Mouse (Mus musculus): ENCODE measurements around the gene Inca1. TPM values are rescaled to one million over a fixed set of nuclear protein-coding genes. Genes with fewer than 3 reads are reported as not detected.

Gene Inca1
- total and polyA plus RNA-seq, 2 experiments from 2014 or later, result 0.94 to 2.3 TPM

- Histone ChIP-seq H3K4me2 (ENCODE audit: low read depth, low read length) (peak overlapping the region; percentile 88), H3K27me3 (ENCODE audit: insufficient read depth, low read length) (no peaks in the 10 kb centered on the region), H3K4me3 (ENCODE audit: low read length) (peak overlapping the region; percentile 58), H3K27ac (peak overlapping the region; percentile 98), H3K36me3 (ENCODE audit: insufficient read depth, low read length) (peaks cover 26% of the 10 kb centered on the region), H3K9ac (replicated peaks; ENCODE audit: low read length) (peak overlapping the region; percentile 56), H3K9me3 (ENCODE audit: low read length) (no peaks in the 10 kb centered on the region), H3K4me1 (ENCODE audit: insufficient read depth, low read length) (peaks cover 4% of the 10 kb centered on the region; the same call in 1 of the 2 replicates)
- ATAC-seq, result no peak
- 79% methylated on average over 14 of the region's 14 CpGs for WGBS
- DNase-seq (ENCODE audit: low spot score), result no peak
- no peak for TF ChIP-seq CTCF (IDR thresholded peaks at IDR 0.05; ENCODE audit: low read depth)
Measured at GRCm38 (mm10) chr11:70667271-70668150, 32.4 kb downstream of the Inca1 start.

GRCm38 (mm10) chr11:70666687-70667086, 33.3 kb downstream of the Inca1 start:
- Histone ChIP-seq H3K4me1 (ENCODE audit: insufficient read depth, low read length) (peaks cover 4% of the 10 kb centered on the region; the same call in 1 of the 2 replicates), H3K4me3 (ENCODE audit: low read length) (no peak overlapping the region), H3K4me2 (ENCODE audit: low read depth, low read length) (no peak overlapping the region), H3K27me3 (ENCODE audit: insufficient read depth, low read length) (no peaks in the 10 kb centered on the region), H3K9me3 (ENCODE audit: low read length) (no peaks in the 10 kb centered on the region), H3K9ac (replicated peaks; ENCODE audit: low read length) (no peak overlapping the region), H3K36me3 (ENCODE audit: insufficient read depth, low read length) (peaks cover 32% of the 10 kb centered on the region), H3K27ac (no peak overlapping the region)
- no peak for TF ChIP-seq CTCF (IDR thresholded peaks at IDR 0.05; ENCODE audit: low read depth)
- ATAC-seq, result no peak
- no peak for DNase-seq (ENCODE audit: low spot score)
- WGBS, result 97% methylated on average over 8 of the region's 8 CpGs

GRCm38 (mm10) chr11:70664741-70665140, 35.2 kb downstream of the Inca1 start:
- Histone ChIP-seq H3K36me3 (ENCODE audit: insufficient read depth, low read length) (peaks cover 32% of the 10 kb centered on the region), H3K9ac (replicated peaks; ENCODE audit: low read length) (no peak overlapping the region), H3K4me1 (ENCODE audit: insufficient read depth, low read length) (peaks cover 4% of the 10 kb centered on the region; the same call in 1 of the 2 replicates), H3K27me3 (ENCODE audit: insufficient read depth, low read length) (no peaks in the 10 kb centered on the region), H3K4me3 (ENCODE audit: low read length) (no peak overlapping the region), H3K4me2 (ENCODE audit: low read depth, low read length) (no peak overlapping the region), H3K27ac (no peak overlapping the region), H3K9me3 (ENCODE audit: low read length) (no peaks in the 10 kb centered on the region)
- ATAC-seq (no peak), DNase-seq (ENCODE audit: low spot score) (no peak)
- 95% methylated on average over 9 of the region's 9 CpGs for WGBS
- TF ChIP-seq CTCF (IDR thresholded peaks at IDR 0.05; ENCODE audit: low read depth), result 0 out of 2 replicates have a peak, but pooled peaks have one; percentile 4

GRCm38 (mm10) chr11:70663957-70664356, 36.0 kb downstream of the Inca1 start:
- Histone ChIP-seq H3K4me3 (ENCODE audit: low read length) (no peak overlapping the region), H3K36me3 (ENCODE audit: insufficient read depth, low read length) (peaks cover 32% of the 10 kb centered on the region), H3K4me1 (ENCODE audit: insufficient read depth, low read length) (peaks cover 4% of the 10 kb centered on the region; the same call in 1 of the 2 replicates), H3K9ac (replicated peaks; ENCODE audit: low read length) (no peak overlapping the region), H3K27ac (no peak overlapping the region), H3K4me2 (ENCODE audit: low read depth, low read length) (no peak overlapping the region), H3K27me3 (ENCODE audit: insufficient read depth, low read length) (no peaks in the 10 kb centered on the region), H3K9me3 (ENCODE audit: low read length) (no peaks in the 10 kb centered on the region)
- TF ChIP-seq CTCF (IDR thresholded peaks at IDR 0.05; ENCODE audit: low read depth), result no peak
- no peak for ATAC-seq
- 83% methylated on average over 6 of the region's 6 CpGs for WGBS
- no peak for DNase-seq (ENCODE audit: low spot score)

GRCm38 (mm10) chr11:70663101-70663500, 36.9 kb downstream of the Inca1 start:
- Histone ChIP-seq H3K36me3 (ENCODE audit: insufficient read depth, low read length) (peaks cover 32% of the 10 kb centered on the region), H3K9me3 (ENCODE audit: low read length) (no peaks in the 10 kb centered on the region), H3K4me3 (ENCODE audit: low read length) (no peak overlapping the region), H3K4me1 (ENCODE audit: insufficient read depth, low read length) (peaks cover 4% of the 10 kb centered on the region; the same call in 1 of the 2 replicates), H3K27ac (no peak overlapping the region), H3K27me3 (ENCODE audit: insufficient read depth, low read length) (no peaks in the 10 kb centered on the region), H3K9ac (replicated peaks; ENCODE audit: low read length) (no peak overlapping the region), H3K4me2 (ENCODE audit: low read depth, low read length) (no peak overlapping the region)
- TF ChIP-seq CTCF (IDR thresholded peaks at IDR 0.05; ENCODE audit: low read depth), result no peak
- ATAC-seq (no peak), DNase-seq (ENCODE audit: low spot score) (no peak)
- WGBS, result 91% methylated on average over 8 of the region's 8 CpGs

GRCm38 (mm10) chr11:70660571-70660970, 39.4 kb downstream of the Inca1 start:
- no peak overlapping the region for H3K4me3 ChIP-seq (ENCODE audit: low read length)
- peaks cover 32% of the 10 kb centered on the region for H3K36me3 ChIP-seq (ENCODE audit: insufficient read depth, low read length)
- H3K9ac ChIP-seq (replicated peaks; ENCODE audit: low read length), result no peak overlapping the region
- WGBS, result 86% methylated on average over 8 of the region's 8 CpGs
- H3K27ac ChIP-seq, result no peak overlapping the region
- DNase-seq (ENCODE audit: low spot score), result no peak
- H3K27me3 ChIP-seq (ENCODE audit: insufficient read depth, low read length), result no peaks in the 10 kb centered on the region
- 0 out of 2 replicates have a peak, but pooled peaks cover 5% of the 10 kb centered on the region for H3K4me1 ChIP-seq (ENCODE audit: insufficient read depth, low read length)
- H3K4me2 ChIP-seq (ENCODE audit: low read depth, low read length), result no peak overlapping the region
- H3K9me3 ChIP-seq (ENCODE audit: low read length), result no peaks in the 10 kb centered on the region
- no peak for ATAC-seq
- TF ChIP-seq CTCF (IDR thresholded peaks at IDR 0.05; ENCODE audit: low read depth), result no peak

- peaks cover 19% of the 10 kb centered on the region for H3K36me3 ChIP-seq (ENCODE audit: insufficient read depth, low read length)
- no peaks in the 10 kb centered on the region for H3K27me3 ChIP-seq (ENCODE audit: insufficient read depth, low read length)
- no peak for TF ChIP-seq CTCF (IDR thresholded peaks at IDR 0.05; ENCODE audit: low read depth)
- DNase-seq (ENCODE audit: low spot score), result no peak
- WGBS, result 78% methylated on average over 8 of the region's 8 CpGs
- 0 out of 2 replicates have a peak, but pooled peaks cover 5% of the 10 kb centered on the region for H3K4me1 ChIP-seq (ENCODE audit: insufficient read depth, low read length)
- H3K4me3 ChIP-seq (ENCODE audit: low read length), result no peak overlapping the region
- no peaks in the 10 kb centered on the region for H3K9me3 ChIP-seq (ENCODE audit: low read length)
- no peak for ATAC-seq
- no peak overlapping the region for H3K9ac ChIP-seq (replicated peaks; ENCODE audit: low read length)
- H3K27ac ChIP-seq, result no peak overlapping the region
- H3K4me2 ChIP-seq (ENCODE audit: low read depth, low read length), result no peak overlapping the region
Measured at GRCm38 (mm10) chr11:70658942-70659341, 41.0 kb downstream of the Inca1 start.
